Mouse (Mus musculus) heart, embryonic 11.5 days (tissue): ENCODE results near the gene Olfr1286. TPM values are rescaled to one million over a fixed set of nuclear protein-coding genes. Genes with fewer than 3 reads are reported as not detected.

Source experiments
- ATAC-seq: fragments of 200-750 bp; cut with Nextera tagmentation; replicated peaks from 2 replicates; pipeline ENCODE4 v1.8.0; 2017; ENCODE audit warnings: moderate library complexity; ENCODE audit not compliant: insufficient number of reproducible peaks, low FRiP score, low TSS enrichment
- H3K27ac ChIP-seq: fragments of 300-500 bp; sonication (generic); 2 replicates; pipeline ENCODE4 v1.5.1; 2014; ENCODE audit warnings: mild to moderate bottlenecking, low read depth, low read length
- H3K27me3 ChIP-seq: fragments of 300-500 bp; sonication (generic); 2 replicates; pipeline ENCODE4 v1.6.1; 2014; ENCODE audit warnings: mild to moderate bottlenecking, low read length, mixed read lengths; ENCODE audit not compliant: control insufficient read depth, insufficient read depth
- H3K36me3 ChIP-seq: fragments of 300-500 bp; sonication (generic); 2 replicates; pipeline ENCODE4 v1.6.1; 2014; ENCODE audit warnings: mild to moderate bottlenecking, low read length, moderate library complexity, mixed read lengths; ENCODE audit not compliant: control insufficient read depth, insufficient read depth
- H3K4me1 ChIP-seq: fragments of 300-500 bp; sonication (generic); 2 replicates; pipeline ENCODE4 v1.6.1; 2014; ENCODE audit warnings: low read length; ENCODE audit not compliant: control insufficient read depth, insufficient read depth
- H3K4me2 ChIP-seq: fragments of 300-500 bp; sonication (generic); 2 replicates; pipeline ENCODE4 v1.6.1; 2014; ENCODE audit warnings: mild to moderate bottlenecking, moderate library complexity
- H3K4me3 ChIP-seq: fragments of 300-500 bp; sonication (generic); 2 replicates; pipeline ENCODE4 v1.5.1; 2014; ENCODE audit warnings: low read depth, low read length
- H3K9ac ChIP-seq: fragments of 300-500 bp; sonication (generic); 2 replicates; pipeline ENCODE4 v1.6.1; 2014; ENCODE audit warnings: mild to moderate bottlenecking, low read depth, low read length, moderate library complexity
- H3K9me3 ChIP-seq: fragments of 300-500 bp; sonication (generic); replicated peaks from 2 replicates; pipeline ENCODE4 v1.6.1; 2016; ENCODE audit warnings: low read length; ENCODE audit not compliant: control insufficient read depth
- WGBS: fragments of 180-500 bp; shearing (Covaris S2); extraction: QIAGEN DNeasy Blood & Tissue Kit; methylation state at CpG from one replicate; pipeline ENCODE4 v1.1.7; 2014; ENCODE audit not compliant: insufficient replicate concordance; 5-methylcytosine and 5-hydroxymethylcytosine counted together
- polyA plus RNA-seq: library from polyadenylated mRNA; unstranded; fragments of >200 nt; fragmentation: Nextera tagmentation; extraction: Ambion mirVana; gene quantifications from 2 replicates; pipeline ENCODE4 v1.2.1, GENCODE M21; 2014

Gene Olfr1286
- not detected in 2 replicates for polyA plus RNA-seq

GRCm38 (mm10) chr2:111422931-111423330 lies at the start of gene Olfr1286:
Gene Olfr1286, minus strand, starts transcription at chr2:111423115.
- Histone ChIP-seq H3K4me1 (no peaks in the 10 kb centered on the region), H3K4me3 (no peak within 1 kb of the TSS), H3K4me2 (no peak within 1 kb of the TSS), H3K36me3 (no peaks in the 10 kb centered on the region), H3K27ac (no peak within 1 kb of the TSS), H3K9ac (no peak within 1 kb of the TSS), H3K27me3 (no peaks in the 10 kb centered on the region), H3K9me3 (no peaks in the 10 kb centered on the region)
- ATAC-seq, result no peak
- 73% methylated on average over 1 of the region's 1 CpGs for WGBS

- Histone ChIP-seq H3K9ac (no peak within 1 kb of the TSS), H3K36me3 (no peaks in the 10 kb centered on the region), H3K27ac (no peak within 1 kb of the TSS), H3K4me1 (no peaks in the 10 kb centered on the region), H3K4me2 (no peak within 1 kb of the TSS), H3K4me3 (no peak within 1 kb of the TSS), H3K27me3 (no peaks in the 10 kb centered on the region), H3K9me3 (no peaks in the 10 kb centered on the region)
- no peak for ATAC-seq
- WGBS, result 54% methylated on average over 1 of the region's 1 CpGs
These were observed 25.9 kb upstream of the Olfr1286 start, which contains the start of gene Olfr1287 for GRCm38 (mm10) chr2:111448842-111449241. Gene Olfr1287, plus strand, starts transcription at chr2:111449142.

- Histone ChIP-seq H3K9me3 (no peaks in the 10 kb centered on the region), H3K4me2 (no peak within 1 kb of the TSS), H3K4me1 (no peaks in the 10 kb centered on the region), H3K27me3 (no peaks in the 10 kb centered on the region), H3K9ac (no peak within 1 kb of the TSS), H3K27ac (no peak within 1 kb of the TSS), H3K36me3 (no peaks in the 10 kb centered on the region), H3K4me3 (no peak within 1 kb of the TSS)
- WGBS, result 84% methylated on average over 1 of the region's 1 CpGs
- ATAC-seq, result no peak
These were observed 47.7 kb downstream of the Olfr1286 start, which contains the start of gene Olfr1284 for GRCm38 (mm10) chr2:111375222-111375621. Gene Olfr1284, plus strand, starts transcription at chr2:111375522.

Other genes with a start within 250 kb of the Olfr1286 start
- gene 4930430A15Rik, start 193.5 kb downstream of the Olfr1286 start, polyA plus RNA-seq, result not detected in 2 replicates
- gene Olfr1275, start 187.8 kb downstream of the Olfr1286 start, polyA plus RNA-seq, result not detected in 2 replicates
- not detected in 2 replicates for gene Olfr1276, start 168.6 kb downstream of the Olfr1286 start, polyA plus RNA-seq
- not detected in 2 replicates for gene Olfr1277, start 149.0 kb downstream of the Olfr1286 start, polyA plus RNA-seq
- not detected in 2 replicates for gene Olfr1278, start 133.0 kb downstream of the Olfr1286 start, polyA plus RNA-seq
- gene Olfr1279, start 122.5 kb downstream of the Olfr1286 start, polyA plus RNA-seq, result not detected in 2 replicates
- not detected in 2 replicates for gene Olfr1280, start 109.1 kb downstream of the Olfr1286 start, polyA plus RNA-seq
- gene Olfr1281, start 96.6 kb downstream of the Olfr1286 start, polyA plus RNA-seq, result not detected in 2 replicates
- gene Olfr1282, start 87.0 kb downstream of the Olfr1286 start, polyA plus RNA-seq, result not detected in 2 replicates
- not detected in 2 replicates for gene Olfr1283, start 56.3 kb downstream of the Olfr1286 start, polyA plus RNA-seq
- not detected in 2 replicates for gene Olfr1284, start 47.6 kb downstream of the Olfr1286 start, polyA plus RNA-seq
- gene Olfr1287, start 26.0 kb upstream of the Olfr1286 start, polyA plus RNA-seq, result not detected in 2 replicates
- gene Olfr1288, start 51.0 kb upstream of the Olfr1286 start, polyA plus RNA-seq, result not detected in 2 replicates
- gene Olfr1289, start 57.7 kb upstream of the Olfr1286 start, polyA plus RNA-seq, result not detected in 2 replicates
- 0.28 TPM in 1 of 2 replicates, not detected in the other for gene Olfr1290, start 70.7 kb upstream of the Olfr1286 start, polyA plus RNA-seq
- gene Olfr1291-ps1, start 74.1 kb upstream of the Olfr1286 start, polyA plus RNA-seq, result 0.04 and 0.13 TPM in 2 replicates
- gene Olfr1293-ps, start 102.1 kb upstream of the Olfr1286 start, polyA plus RNA-seq, result not detected in 2 replicates
- gene Olfr1294, start 117.2 kb upstream of the Olfr1286 start, polyA plus RNA-seq, result not detected in 2 replicates
- gene Olfr1295, start 146.6 kb upstream of the Olfr1286 start, polyA plus RNA-seq, result not detected in 2 replicates
- not detected in 2 replicates for gene Olfr1297, start 203.4 kb upstream of the Olfr1286 start, polyA plus RNA-seq
- gene Olfr1298, start 226.1 kb upstream of the Olfr1286 start, polyA plus RNA-seq, result not detected in 2 replicates
- not detected in 2 replicates for gene Olfr1299, start 238.3 kb upstream of the Olfr1286 start, polyA plus RNA-seq